Mouse (Mus musculus) erythroblast, embryonic 14.5 days (primary cell): ENCODE measurements around the gene Rpl36-ps4.

ENCODE experiments used
- GATA1 ChIP-seq: IDR thresholded peaks from 2 replicates; pipeline ENCODE4 v1.6.1; 2012; ENCODE audit warnings: low read length, inconsistent platforms, mixed read lengths
- TAL1 ChIP-seq: IDR thresholded peaks from 3 replicates; pipeline ENCODE4 v1.6.1; 2012; ENCODE audit warnings: low read length, inconsistent platforms, mixed read lengths

DNA sequence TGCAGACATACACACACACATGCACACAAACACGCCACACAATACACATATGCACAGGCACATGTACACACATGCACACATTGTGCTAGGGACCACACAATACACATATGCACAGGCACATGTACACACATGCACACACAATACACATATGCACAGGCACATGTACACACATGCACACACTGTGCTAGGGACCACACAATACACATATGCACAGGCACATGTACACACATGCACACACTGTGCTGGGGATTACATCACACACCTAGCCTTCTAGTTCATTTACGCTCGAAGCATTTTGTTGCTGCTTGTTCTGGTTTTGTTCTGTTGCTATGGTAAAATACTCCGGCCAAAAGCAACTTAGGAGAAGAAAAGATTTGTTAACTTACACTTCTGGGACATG, 20.1 kb upstream of the Rpl36-ps4 start:
- TF ChIP-seq GATA1 (no peak), TAL1 (no peak)
